Mouse (Mus musculus): ENCODE results near the gene Bcl10.

- TF ChIP-seq POLR2A (IDR thresholded peaks at IDR 0.05; ENCODE audit: borderline replicate concordance, extremely low read depth, low read depth, low read length), result no peak
- no peak for TF ChIP-seq CTCF (IDR thresholded peaks at IDR 0.05; ENCODE audit: insufficient read depth, low read length)
Observed at GRCm38 (mm10) chr3:145876120-145876519, 46.5 kb upstream of the Bcl10 start.

All from lung, adult 2 months (tissue).